Mouse (Mus musculus) thymus, postnatal 36 days (tissue): ENCODE measurements around the gene Naa20.
"Not testable (repeated sequence)": the region's sequence is repeated elsewhere in the genome, so short reads cannot be mapped to it uniquely, and the experiment has no call there.

ENCODE experiments used
- DNase-seq, 2 experiments: peaks; one replicate each; pipeline ENCODE4 v3.0.0; 2022; ENCODE audit warnings: mixed read lengths in 2 of 2

The Naa20 gene

GRCm38 (mm10) chr2:145884913-145885785, 16.8 kb upstream of the Naa20 start:
- no peak for DNase-seq

- DNase-seq = no peak
Observed at GRCm38 (mm10) chr2:145887937-145888765, 13.7 kb upstream of the Naa20 start.

- DNase-seq = no peak
Observed at GRCm38 (mm10) chr2:145888766-145889480, 13.0 kb upstream of the Naa20 start.

GRCm38 (mm10) chr2:145890571-145890970, 11.3 kb upstream of the Naa20 start:
- no peak for DNase-seq

DNA sequence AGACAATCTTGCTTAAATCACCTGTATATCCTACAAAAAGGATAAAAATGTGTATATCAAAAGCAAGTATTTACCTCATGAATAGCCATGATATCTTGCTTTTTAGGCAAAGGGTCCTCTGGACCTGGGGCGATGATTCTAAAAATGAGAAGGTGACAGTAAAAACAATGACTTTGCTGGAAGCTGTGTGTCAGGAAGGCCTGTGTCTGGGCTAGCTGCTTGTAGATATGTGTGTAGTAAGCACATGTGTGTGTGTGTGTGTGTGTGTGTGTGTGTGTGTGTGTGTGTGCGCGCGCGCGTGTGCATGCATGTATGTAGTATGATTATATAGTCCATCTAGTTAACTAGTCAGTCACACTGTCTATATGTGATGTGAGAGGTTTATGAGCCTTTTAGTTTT, 8.1 kb upstream of the Naa20 start:
- no peak for DNase-seq

GRCm38 (mm10) chr2:145898106-145898505, 3.8 kb upstream of the Naa20 start:
- DNase-seq = no peak

GRCm38 (mm10) chr2:145900318-145900717, 1.6 kb upstream of the Naa20 start:
- not testable (repeated sequence) for DNase-seq

- peak; percentile 87 to 88 for DNase-seq
Observed at GRCm38 (mm10) chr2:145903061-145903901, 1.4 kb downstream of the Naa20 start.

DNA sequence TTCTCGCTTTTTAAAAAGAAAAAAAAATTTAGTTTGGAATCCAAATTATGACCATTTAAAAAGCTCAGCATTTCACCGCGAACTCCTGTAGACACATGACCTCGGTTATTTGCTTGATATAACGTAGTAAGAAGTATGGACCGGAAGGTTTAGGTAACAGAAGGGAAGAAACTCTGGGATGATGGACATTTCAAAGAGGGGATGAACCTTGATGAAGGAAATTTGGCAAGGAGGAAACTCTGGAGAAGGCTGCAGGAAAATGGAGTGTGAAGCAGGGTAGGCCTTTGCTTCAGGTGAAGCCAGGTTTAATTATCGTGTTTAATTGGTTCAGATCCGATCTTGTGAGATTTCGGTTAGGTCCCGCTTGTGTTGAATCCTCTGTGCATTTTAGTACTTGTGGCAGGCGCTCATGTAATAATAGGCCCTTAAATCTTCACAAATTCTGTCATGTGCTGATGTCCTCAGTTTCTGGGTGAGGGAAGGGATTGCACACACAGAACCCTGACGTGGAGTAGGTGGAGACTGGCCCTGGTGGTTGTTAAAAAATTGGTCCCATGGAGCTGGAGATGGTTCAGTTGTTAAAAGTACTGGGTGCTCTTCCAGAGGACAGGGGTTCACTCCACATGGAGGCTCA, 2.2 kb downstream of the Naa20 start:
- DNase-seq = no peak

GRCm38 (mm10) chr2:145905156-145905555, 3.3 kb downstream of the Naa20 start:
- DNase-seq = no peak

- not testable (repeated sequence) for DNase-seq
Observed at GRCm38 (mm10) chr2:145905884-145906283, 4.0 kb downstream of the Naa20 start.

GRCm38 (mm10) chr2:145920941-145921650, 19.2 kb downstream of the Naa20 start:
- DNase-seq = no peak

GRCm38 (mm10) chr2:145934339-145935231, 32.7 kb downstream of the Naa20 start, which contains the start of the genes Cfap61 and Crnkl1:
Gene Cfap61 (plus strand): TSS chr2:145934784.
Gene Crnkl1 (minus strand): TSS chr2:145935014.
- peak; percentile 90 to 91 for DNase-seq

GRCm38 (mm10) chr2:145936975-145937374, 35.1 kb downstream of the Naa20 start:
- DNase-seq = no peak

DNA sequence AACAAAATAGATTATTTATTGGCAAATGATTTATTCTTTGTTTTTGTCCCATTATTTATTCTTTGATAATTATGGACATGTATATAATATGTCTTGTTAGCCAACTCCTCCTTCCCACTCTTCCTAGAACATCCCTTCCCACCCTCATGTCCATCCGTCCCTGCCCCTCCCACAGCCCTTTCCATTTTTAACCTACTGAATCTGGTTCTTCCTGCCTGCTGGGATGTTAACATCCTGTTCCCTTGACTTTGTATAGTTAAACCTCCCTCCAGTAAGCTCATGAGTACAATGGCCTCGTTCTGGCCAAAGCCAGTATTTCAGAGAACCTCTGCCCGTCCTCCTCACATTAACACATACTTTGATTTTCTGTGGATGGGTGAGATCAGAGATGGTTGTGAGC, 39.5 kb downstream of the Naa20 start:
- DNase-seq = no peak

- DNase-seq = no peak
Observed at GRCm38 (mm10) chr2:145944286-145944685, 42.4 kb downstream of the Naa20 start.

- no peak for DNase-seq
Observed at GRCm38 (mm10) chr2:145948402-145948954, 46.6 kb downstream of the Naa20 start.

GRCm38 (mm10) chr2:145949475-145950068, 47.7 kb downstream of the Naa20 start:
- no peak for DNase-seq

DNA sequence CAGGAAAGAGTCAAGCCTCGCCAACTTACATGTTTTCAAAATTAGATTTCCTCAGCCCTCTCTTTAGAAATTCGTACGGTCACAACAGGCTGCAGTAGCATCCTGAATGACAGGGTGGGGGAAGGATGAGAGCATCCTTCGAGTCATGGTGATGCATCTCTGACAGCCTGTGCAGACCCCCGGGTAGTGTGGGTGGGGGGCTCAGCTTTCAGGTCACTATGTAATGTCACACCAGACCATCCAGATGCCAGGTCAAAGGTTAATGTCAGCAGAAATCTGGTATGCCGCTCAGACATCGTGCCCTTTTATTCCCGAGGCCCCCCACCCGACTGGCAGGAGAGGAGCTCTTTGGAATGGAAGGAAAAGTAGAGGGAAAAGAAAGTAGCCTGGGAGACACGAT, 48.3 kb downstream of the Naa20 start:
- DNase-seq = no peak
